Mouse (Mus musculus): ENCODE measurements around the gene Dynlt1b.
"Not testable (repeated sequence)": the region's sequence is repeated elsewhere in the genome, so short reads cannot be mapped to it uniquely, and the experiment has no call there.

GRCm38 (mm10) chr17:6442513-6442912 lies 12.6 kb downstream of the Dynlt1b start:
- not testable (repeated sequence) for TF ChIP-seq CTCF (IDR thresholded peaks at IDR 0.05; ENCODE audit: low read depth, low read length); POLR2A (IDR thresholded peaks at IDR 0.05; ENCODE audit: extremely low read depth, insufficient read depth, low read length)
